Mouse (Mus musculus) c-Kit-positive CD71-positive TER-119-positive erythroid progenitor cells, embryonic 14.5 days (primary cell): Measurements from ENCODE around the gene Btbd35f5.
"Not testable (repeated sequence)": the region's sequence is repeated elsewhere in the genome, so short reads cannot be mapped to it uniquely, and the experiment has no call there.

ENCODE experiments used
- DNase-seq: peaks from one replicate; pipeline ENCODE4 v3.0.0-alpha.2; 2013; ENCODE audit warnings: low spot score

The Btbd35f5 gene

DNA sequence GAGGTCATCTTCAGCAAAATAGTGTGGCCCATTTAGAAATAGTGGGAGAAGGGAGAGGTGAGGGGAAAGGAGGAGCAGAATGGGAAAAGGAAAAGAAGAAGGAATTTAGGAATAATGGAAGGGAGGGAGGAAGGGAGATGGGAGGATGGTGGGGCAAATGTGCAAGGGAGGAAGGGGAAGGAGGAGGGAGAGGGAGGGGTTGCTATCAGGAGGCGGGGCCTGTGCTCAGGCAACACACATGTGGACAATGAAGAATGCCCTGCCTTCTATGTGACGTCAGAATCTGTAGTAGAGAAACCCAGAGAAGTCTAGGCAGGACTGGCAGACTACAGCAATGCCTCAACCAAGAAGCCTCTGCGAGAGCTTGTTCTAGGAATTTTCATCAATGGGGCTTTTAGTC lies at the start of gene Btbd35f5:
Gene Btbd35f5 (plus strand): TSS at position 301 of the 400 bp plus-strand sequence.
- not testable (repeated sequence) for DNase-seq

DNA sequence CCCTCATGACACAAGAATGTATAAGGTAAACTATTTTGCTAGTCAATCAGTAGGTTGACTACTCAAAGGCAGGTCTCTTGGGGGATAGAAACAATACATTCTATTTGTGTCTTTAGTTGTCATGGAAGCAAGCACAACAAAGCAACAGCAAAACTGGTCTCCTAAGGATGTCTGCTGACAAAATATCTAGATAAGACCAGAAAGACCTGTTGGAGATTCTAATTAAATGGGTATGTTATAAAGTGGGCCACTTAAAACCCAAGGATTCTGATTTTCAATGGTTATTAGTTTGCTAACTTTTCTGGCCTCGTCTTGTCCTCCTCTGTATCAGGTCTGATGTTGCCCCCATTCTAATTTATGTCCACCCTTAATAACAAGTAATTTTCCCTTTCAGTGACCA lies 32.2 kb upstream of the Btbd35f5 start, which contains the start of gene Gm21789:
Gene Gm21789 (plus strand): TSS at position 301 of the 400 bp plus-strand sequence.
- DNase-seq: not testable (repeated sequence)
